Mouse (Mus musculus): ENCODE data around the gene Pla2g10.
"Not testable (repeated sequence)": the region's sequence is repeated elsewhere in the genome, so short reads cannot be mapped to it uniquely, and the experiment has no call there.

The Pla2g10 gene

GRCm38 (mm10) chr16:13732786-13733185 is 2.0 kb upstream of the Pla2g10 start:
- no peak for DNase-seq (ENCODE audit: extremely low spot score, low read depth, low spot score)

DNA sequence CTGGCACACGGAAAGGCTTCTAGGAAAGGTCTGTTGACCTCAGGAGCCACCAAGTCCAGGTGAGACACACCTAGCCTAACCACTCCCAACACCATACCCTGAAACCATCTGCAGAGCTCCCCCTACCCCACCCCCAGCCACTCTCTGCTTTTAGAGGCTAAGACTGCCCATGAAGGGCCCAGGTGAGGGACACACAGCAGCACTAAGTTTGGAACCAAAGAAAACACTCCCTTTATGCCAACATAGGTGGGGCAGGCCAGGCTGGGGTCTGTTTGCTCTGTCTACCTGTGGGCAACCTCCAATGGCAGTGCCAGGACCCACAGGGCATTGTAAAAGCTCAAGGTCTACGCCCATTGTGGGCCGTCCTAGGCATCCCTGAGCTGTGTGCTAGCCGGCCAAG is 1.4 kb downstream of the Pla2g10 start:
- no peak for DNase-seq (ENCODE audit: extremely low spot score, low read depth, low spot score)

GRCm38 (mm10) chr16:13727811-13728335 is 2.9 kb downstream of the Pla2g10 start:
- DNase-seq (ENCODE audit: extremely low spot score, low read depth, low spot score) = no peak

DNA sequence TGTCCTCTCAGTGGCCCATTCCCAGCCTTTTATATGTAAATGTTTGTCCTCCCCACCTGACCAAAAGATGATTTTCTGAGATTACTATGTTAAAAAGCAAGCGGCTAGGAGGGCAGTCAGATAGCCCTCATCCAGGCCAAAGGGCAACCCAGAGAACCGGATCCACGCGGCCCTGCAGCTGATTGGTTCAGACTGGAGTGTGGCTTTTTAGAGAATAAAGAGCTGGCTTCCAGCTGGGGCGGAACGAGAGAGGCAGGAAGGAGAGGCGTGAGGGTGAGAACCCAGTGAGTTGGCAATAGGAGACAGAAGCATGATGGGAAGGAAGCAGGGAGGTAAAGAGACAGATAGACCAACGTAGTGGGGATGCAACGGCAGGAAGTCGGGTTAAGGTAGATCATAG is 7.8 kb downstream of the Pla2g10 start:
- DNase-seq (ENCODE audit: extremely low spot score, low read depth, low spot score) = no peak

GRCm38 (mm10) chr16:13716821-13717553 is 13.8 kb downstream of the Pla2g10 start:
- no peak for DNase-seq (ENCODE audit: extremely low spot score, low read depth, low spot score)

- no peak for DNase-seq (ENCODE audit: extremely low spot score, low read depth, low spot score)
Observed at GRCm38 (mm10) chr16:13714910-13715309, 15.9 kb downstream of the Pla2g10 start.

DNA sequence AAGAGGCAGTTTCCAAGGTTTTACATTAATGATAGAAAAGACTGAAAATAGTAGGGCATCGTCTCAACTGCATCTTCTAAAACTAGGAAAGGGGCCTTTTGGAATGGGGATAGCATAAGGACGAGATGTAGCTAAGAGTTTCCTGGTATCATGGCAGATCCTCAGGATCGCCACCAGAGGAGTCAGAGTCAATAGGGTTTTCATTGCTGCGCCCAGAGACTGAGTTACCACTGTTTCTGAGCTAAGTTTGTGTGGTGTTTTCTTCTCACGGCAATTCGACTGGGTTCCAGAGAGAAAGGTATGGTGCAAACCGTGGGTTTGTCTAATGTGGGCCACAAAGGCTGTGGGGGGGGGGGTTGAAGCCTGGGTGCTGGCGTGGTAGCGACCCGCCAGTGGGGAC is 26.1 kb downstream of the Pla2g10 start:
- no peak for DNase-seq (ENCODE audit: extremely low spot score, low read depth, low spot score)

GRCm38 (mm10) chr16:13702184-13702583 is 28.6 kb downstream of the Pla2g10 start:
- DNase-seq (ENCODE audit: extremely low spot score, low read depth, low spot score) = no peak

GRCm38 (mm10) chr16:13698998-13699397 is 31.8 kb downstream of the Pla2g10 start:
- DNase-seq (ENCODE audit: extremely low spot score, low read depth, low spot score) = no peak

DNA sequence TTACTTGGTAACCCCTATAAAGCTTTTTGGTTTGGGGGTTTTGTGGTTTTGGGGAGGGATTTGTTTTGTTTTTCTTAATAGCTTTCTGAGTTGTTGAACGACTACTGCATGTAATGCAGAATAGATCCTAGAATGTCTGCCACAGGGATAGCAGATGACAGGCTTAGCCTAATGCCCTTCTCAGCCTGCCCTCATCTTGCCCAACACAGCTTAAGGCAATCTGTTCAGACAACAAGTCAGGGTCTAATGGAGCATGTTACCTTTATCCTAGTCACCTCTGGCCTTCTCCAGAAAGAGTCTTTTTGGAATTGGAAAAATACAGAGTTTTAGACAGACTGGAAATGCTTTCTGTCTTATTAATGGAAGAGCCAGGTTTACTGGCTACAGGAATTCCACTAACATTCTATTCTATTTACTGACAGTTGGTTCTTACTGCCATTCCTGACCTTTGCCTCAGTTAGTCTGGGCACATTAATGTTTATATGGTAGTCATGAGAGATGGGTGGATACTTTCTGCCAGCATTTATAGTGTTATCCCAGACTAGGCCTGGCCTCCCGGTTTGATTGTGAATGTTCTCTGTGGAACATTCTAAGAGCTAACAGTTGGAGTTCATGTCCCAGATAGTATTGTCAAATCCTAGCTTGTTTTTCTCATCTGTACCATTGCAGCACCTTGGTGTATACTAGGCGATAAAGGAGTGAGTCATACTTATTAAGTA is 52.0 kb downstream of the Pla2g10 start:
- no peak for DNase-seq (ENCODE audit: extremely low spot score, low read depth, low spot score)

GRCm38 (mm10) chr16:13674511-13674910 is 56.3 kb downstream of the Pla2g10 start:
- no peak for DNase-seq (ENCODE audit: extremely low spot score, low read depth, low spot score)

DNA sequence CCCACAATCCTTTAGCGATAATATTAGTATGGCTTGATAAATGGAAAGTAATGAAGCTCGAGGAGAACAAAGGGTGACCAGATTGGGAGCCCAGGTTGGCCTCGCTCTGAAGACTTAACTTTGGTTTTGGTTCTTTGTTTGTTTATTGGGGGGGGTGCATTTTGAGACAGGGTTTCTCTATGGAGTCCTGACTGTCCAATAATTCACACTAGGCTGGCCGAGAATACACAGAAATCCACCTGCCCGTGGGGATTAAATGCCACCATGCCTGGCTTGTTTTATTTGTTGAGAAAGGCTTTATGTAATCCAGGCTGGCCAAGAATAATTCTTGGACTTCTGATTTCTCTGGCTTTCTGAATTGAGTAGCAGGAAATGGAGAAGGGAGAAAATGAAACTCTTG is 57.7 kb downstream of the Pla2g10 start:
- DNase-seq (ENCODE audit: extremely low spot score, low read depth, low spot score) = no peak

- peak; percentile 12 for DNase-seq (ENCODE audit: extremely low spot score, low read depth, low spot score)
Observed at GRCm38 (mm10) chr16:13672386-13672898, 58.3 kb downstream of the Pla2g10 start.

- DNase-seq (ENCODE audit: extremely low spot score, low read depth, low spot score) = peak; percentile 62
Observed at GRCm38 (mm10) chr16:13671685-13672385, 58.9 kb downstream of the Pla2g10 start, which contains the start of the genes Bfar and 3110001I22Rik. TSS of gene Bfar (plus strand) at chr16:13671858. TSS of gene 3110001I22Rik (plus strand) at chr16:13671929.

GRCm38 (mm10) chr16:13670896-13671295 is 59.9 kb downstream of the Pla2g10 start:
- DNase-seq (ENCODE audit: extremely low spot score, low read depth, low spot score) = not testable (repeated sequence)

DNA sequence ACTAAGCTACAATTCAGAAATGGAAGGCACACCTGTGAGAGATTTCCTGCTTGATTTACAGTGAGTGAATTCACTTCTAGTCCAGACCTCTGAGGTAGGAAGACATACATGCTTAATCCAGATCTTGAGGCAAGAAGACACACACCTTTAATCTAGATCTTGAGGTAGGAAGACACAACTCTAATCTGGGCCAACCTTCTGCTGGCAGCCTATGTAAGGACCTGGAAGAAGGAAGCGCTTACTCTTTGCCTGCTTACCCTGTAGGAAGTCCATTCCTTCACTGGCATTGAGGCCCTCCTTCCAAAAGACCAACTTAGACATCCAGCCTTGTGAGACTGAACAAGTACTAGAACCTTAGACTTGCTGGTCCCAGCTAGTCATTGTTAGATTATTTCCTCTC is 61.5 kb downstream of the Pla2g10 start:
- no peak for DNase-seq (ENCODE audit: extremely low spot score, low read depth, low spot score)

GRCm38 (mm10) chr16:13668402-13669108 is 62.2 kb downstream of the Pla2g10 start:
- no peak for DNase-seq (ENCODE audit: extremely low spot score, low read depth, low spot score)

GRCm38 (mm10) chr16:13667878-13668343 is 62.9 kb downstream of the Pla2g10 start, which contains the start of gene Parn:
TSS of gene Parn (minus strand) at chr16:13668170.
- DNase-seq (ENCODE audit: extremely low spot score, low read depth, low spot score) = peak; percentile 70
